Mouse (Mus musculus) heart, postnatal 0 days (tissue): ENCODE measurements around the gene Atxn1. TPM values are rescaled to one million over a fixed set of nuclear protein-coding genes. Genes with fewer than 3 reads are reported as not detected.

Experiments used
- ATAC-seq: fragments of 200-750 bp; cut with Nextera tagmentation; 2 replicates; pipeline ENCODE4 v1.8.0; 2017; ENCODE audit warnings: low read depth, moderate number of reproducible peaks, moderate library complexity; ENCODE audit not compliant: insufficient read depth
- DNase-seq: peaks from one replicate; pipeline ENCODE4 v3.0.0-alpha.2; 2016; ENCODE audit warnings: low spot score
- H3K27ac ChIP-seq: fragments of 300-500 bp; sonication (generic); 2 replicates; pipeline ENCODE4 v1.5.1; 2014; ENCODE audit warnings: low read depth, mild to moderate bottlenecking
- H3K27me3 ChIP-seq: fragments of 300-500 bp; sonication (generic); 2 replicates; pipeline ENCODE4 v1.6.1; 2014; ENCODE audit warnings: low read length, mixed read lengths; ENCODE audit not compliant: control insufficient read depth, insufficient read depth
- H3K36me3 ChIP-seq: fragments of 300-500 bp; sonication (generic); replicated peaks from 2 replicates; pipeline ENCODE4 v1.6.1; 2014; ENCODE audit warnings: low read length, mixed read lengths; ENCODE audit not compliant: control insufficient read depth, insufficient read depth
- H3K4me1 ChIP-seq: fragments of 300-500 bp; sonication (generic); 2 replicates; pipeline ENCODE4 v1.6.1; 2014; ENCODE audit warnings: antibody characterized with exemption; ENCODE audit not compliant: control insufficient read depth, insufficient read depth
- H3K4me2 ChIP-seq: fragments of 300-500 bp; sonication (generic); 2 replicates; pipeline ENCODE4 v1.6.1; 2014; ENCODE audit warnings: low read depth, mild to moderate bottlenecking, low read length, moderate library complexity
- H3K4me3 ChIP-seq: fragments of 300-500 bp; sonication (generic); 2 replicates; pipeline ENCODE4 v1.5.1; 2014; ENCODE audit warnings: low read depth, low read length
- H3K9ac ChIP-seq: fragments of 300-500 bp; sonication (generic); replicated peaks from 2 replicates; pipeline ENCODE4 v1.6.1; 2014; ENCODE audit warnings: low read depth, low read length, mixed read lengths
- H3K9me3 ChIP-seq: fragments of 300-500 bp; sonication (generic); replicated peaks from 2 replicates; pipeline ENCODE4 v1.6.1; 2016; ENCODE audit warnings: low read length; ENCODE audit not compliant: control insufficient read depth
- CTCF ChIP-seq: IDR thresholded peaks from 2 replicates; pipeline ENCODE4 v1.5.1; 2016; ENCODE audit warnings: antibody characterized with exemption, control low read depth, low read depth
- EP300 ChIP-seq: IDR thresholded peaks from 2 replicates; pipeline ENCODE4 v1.6.1; 2016; ENCODE audit warnings: antibody characterized with exemption, low read depth
- WGBS: fragments of 180-500 bp; shearing (Covaris S2); extraction: QIAGEN DNeasy Blood & Tissue Kit; methylation state at CpG from one replicate; pipeline ENCODE4 v1.1.7; 2014; 5-methylcytosine and 5-hydroxymethylcytosine counted together
- polyA plus RNA-seq: library from polyadenylated mRNA; unstranded; fragments of >200 nt; fragmentation: Nextera tagmentation; extraction: Ambion mirVana; gene quantifications from 2 replicates; pipeline ENCODE4 v1.2.1, GENCODE M21; 2015
- total RNA-seq: library from RNA; depleted of rRNA; stranded (reverse); fragments of >200 nt; gene quantifications from 2 replicates; pipeline ENCODE4 v1.2.3, GENCODE M21; 2014; ENCODE audit warnings: low replicate concordance

The Atxn1 gene
- total and polyA plus RNA-seq, 2 experiments from 2014 or later, result 10.3 to 15.0 TPM

- Histone ChIP-seq H3K4me3 (no peak overlapping the region), H3K9me3 (no peaks in the 10 kb centered on the region), H3K36me3 (no peaks in the 10 kb centered on the region), H3K4me1 (0 out of 2 replicates have a peak, but pooled peaks cover 2% of the 10 kb centered on the region), H3K27ac (no peak overlapping the region), H3K9ac (no peak overlapping the region), H3K27me3 (no peaks in the 10 kb centered on the region), H3K4me2 (no peak overlapping the region)
- no peak for DNase-seq
- ATAC-seq, result no peak
- TF ChIP-seq CTCF (no peak), EP300 (no peak)
- 51% methylated on average over 6 of the region's 6 CpGs for WGBS
Observed at GRCm38 (mm10) chr13:45600443-45600842, 364.4 kb downstream of the Atxn1 start.

GRCm38 (mm10) chr13:45599831-45600230, 365.0 kb downstream of the Atxn1 start:
- no peak for TF ChIP-seq CTCF
- TF ChIP-seq EP300, result no peak
- Histone ChIP-seq H3K36me3 (no peaks in the 10 kb centered on the region), H3K9me3 (no peaks in the 10 kb centered on the region), H3K27ac (no peak overlapping the region), H3K4me1 (0 out of 2 replicates have a peak, but pooled peaks cover 6% of the 10 kb centered on the region), H3K9ac (no peak overlapping the region), H3K4me3 (no peak overlapping the region), H3K27me3 (no peaks in the 10 kb centered on the region), H3K4me2 (no peak overlapping the region)
- 82% methylated on average over 2 of the region's 2 CpGs for WGBS
- DNase-seq, result no peak
- no peak for ATAC-seq

- H3K9me3 ChIP-seq, result no peaks in the 10 kb centered on the region
- no peak overlapping the region for H3K27ac ChIP-seq
- DNase-seq, result no peak
- 0 out of 2 replicates have a peak, but pooled peaks cover 6% of the 10 kb centered on the region for H3K4me1 ChIP-seq
- H3K9ac ChIP-seq, result no peak overlapping the region
- no peak overlapping the region for H3K4me2 ChIP-seq
- WGBS, result 23% methylated on average over 7 of the region's 7 CpGs
- no peaks in the 10 kb centered on the region for H3K27me3 ChIP-seq
- TF ChIP-seq CTCF (no peak), EP300 (no peak)
- no peak for ATAC-seq
- H3K4me3 ChIP-seq, result no peak overlapping the region
- H3K36me3 ChIP-seq, result no peaks in the 10 kb centered on the region
Observed at GRCm38 (mm10) chr13:45595416-45595815, 369.4 kb downstream of the Atxn1 start.

- no peak for TF ChIP-seq CTCF
- no peak for TF ChIP-seq EP300
- Histone ChIP-seq H3K27me3 (no peaks in the 10 kb centered on the region), H3K9ac (no peak overlapping the region), H3K4me2 (no peak overlapping the region), H3K27ac (no peak overlapping the region), H3K36me3 (no peaks in the 10 kb centered on the region), H3K4me1 (0 out of 2 replicates have a peak, but pooled peaks cover 6% of the 10 kb centered on the region), H3K4me3 (no peak overlapping the region), H3K9me3 (no peaks in the 10 kb centered on the region)
- ATAC-seq (no peak), DNase-seq (no peak)
- WGBS, result 81% methylated on average over 1 of the region's 1 CpGs
Observed at GRCm38 (mm10) chr13:45593914-45594313, 370.9 kb downstream of the Atxn1 start.

- Histone ChIP-seq H3K4me3 (no peak overlapping the region), H3K9me3 (no peaks in the 10 kb centered on the region), H3K36me3 (no peaks in the 10 kb centered on the region), H3K27me3 (no peaks in the 10 kb centered on the region), H3K9ac (no peak overlapping the region), H3K27ac (no peak overlapping the region), H3K4me1 (0 out of 2 replicates have a peak, but pooled peaks cover 6% of the 10 kb centered on the region), H3K4me2 (no peak overlapping the region)
- DNase-seq (no peak), ATAC-seq (no peak)
- no peak for TF ChIP-seq CTCF
- TF ChIP-seq EP300, result no peak
Observed at GRCm38 (mm10) chr13:45590898-45591297, 373.9 kb downstream of the Atxn1 start.

- H3K4me3 ChIP-seq, result no peak overlapping the region
- no peak overlapping the region for H3K27ac ChIP-seq
- H3K4me2 ChIP-seq, result no peak overlapping the region
- whole genome bisulfite sequencing, result 89% methylated on average over 5 of the region's 5 CpGs
- peak; percentile 6; the same call in 1 of the 2 replicates for TF ChIP-seq CTCF
- TF ChIP-seq EP300, result no peak
- 0 out of 2 replicates have a peak, but pooled peaks cover 2% of the 10 kb centered on the region for H3K4me1 ChIP-seq
- no peaks in the 10 kb centered on the region for H3K9me3 ChIP-seq
- no peaks in the 10 kb centered on the region for H3K36me3 ChIP-seq
- DNase-seq, result no peak
- H3K9ac ChIP-seq, result no peak overlapping the region
- H3K27me3 ChIP-seq, result no peaks in the 10 kb centered on the region
- ATAC-seq, result no peak
Observed at GRCm38 (mm10) chr13:45583061-45583460, 381.7 kb downstream of the Atxn1 start.
